Mouse (Mus musculus) embryonic facial prominence, embryonic 15.5 days (tissue): Measurements from ENCODE around the gene Gsg1l. TPM values are rescaled to one million over a fixed set of nuclear protein-coding genes. Genes with fewer than 3 reads are reported as not detected.

Experiments
- ATAC-seq: fragments of 200-750 bp; cut with Nextera tagmentation; 2 replicates; pipeline ENCODE4 v1.8.0; 2017; ENCODE audit warnings: low read depth, moderate TSS enrichment; ENCODE audit not compliant: insufficient number of reproducible peaks, low FRiP score, low TSS enrichment
- H3K27ac ChIP-seq: fragments of 300-500 bp; sonication (generic); replicated peaks from 2 replicates; pipeline ENCODE4 v1.5.1; 2015; ENCODE audit warnings: mild to moderate bottlenecking, inconsistent platforms
- H3K27me3 ChIP-seq: fragments of 300-500 bp; sonication (generic); 2 replicates; pipeline ENCODE4 v1.6.1; 2015; ENCODE audit warnings: inconsistent platforms
- H3K36me3 ChIP-seq: fragments of 300-500 bp; sonication (generic); 2 replicates; pipeline ENCODE4 v1.6.1; 2015; ENCODE audit warnings: mild to moderate bottlenecking, inconsistent platforms
- H3K4me1 ChIP-seq: fragments of 300-500 bp; sonication (generic); 2 replicates; pipeline ENCODE4 v1.6.1; 2015; ENCODE audit warnings: inconsistent platforms
- H3K4me2 ChIP-seq: fragments of 300-500 bp; sonication (generic); replicated peaks from 2 replicates; pipeline ENCODE4 v1.6.1; 2015; ENCODE audit warnings: mild to moderate bottlenecking, inconsistent platforms
- H3K4me3 ChIP-seq: fragments of 300-500 bp; sonication (generic); replicated peaks from 2 replicates; pipeline ENCODE4 v1.5.1; 2015; ENCODE audit warnings: mild to moderate bottlenecking, inconsistent platforms
- H3K9ac ChIP-seq: fragments of 300-500 bp; sonication (generic); 2 replicates; pipeline ENCODE4 v1.6.1; 2015; ENCODE audit warnings: inconsistent platforms
- H3K9me3 ChIP-seq: fragments of 300-500 bp; sonication (generic); replicated peaks from 2 replicates; pipeline ENCODE4 v1.6.1; 2016; ENCODE audit warnings: inconsistent platforms
- WGBS: fragments of 180-500 bp; shearing (Covaris S2); methylation state at CpG from one replicate; pipeline ENCODE4 v1.1.7; 2015; 5-methylcytosine and 5-hydroxymethylcytosine counted together
- polyA plus RNA-seq: library from polyadenylated mRNA; unstranded; fragments of >200 nt; fragmentation: Nextera tagmentation; extraction: Ambion mirVana; gene quantifications from 2 replicates; pipeline ENCODE4 v1.2.1, GENCODE M21; 2015

Gene Gsg1l
- polyA plus RNA-seq, 1 experiment from 2014 or later = 2.6 TPM

DNA sequence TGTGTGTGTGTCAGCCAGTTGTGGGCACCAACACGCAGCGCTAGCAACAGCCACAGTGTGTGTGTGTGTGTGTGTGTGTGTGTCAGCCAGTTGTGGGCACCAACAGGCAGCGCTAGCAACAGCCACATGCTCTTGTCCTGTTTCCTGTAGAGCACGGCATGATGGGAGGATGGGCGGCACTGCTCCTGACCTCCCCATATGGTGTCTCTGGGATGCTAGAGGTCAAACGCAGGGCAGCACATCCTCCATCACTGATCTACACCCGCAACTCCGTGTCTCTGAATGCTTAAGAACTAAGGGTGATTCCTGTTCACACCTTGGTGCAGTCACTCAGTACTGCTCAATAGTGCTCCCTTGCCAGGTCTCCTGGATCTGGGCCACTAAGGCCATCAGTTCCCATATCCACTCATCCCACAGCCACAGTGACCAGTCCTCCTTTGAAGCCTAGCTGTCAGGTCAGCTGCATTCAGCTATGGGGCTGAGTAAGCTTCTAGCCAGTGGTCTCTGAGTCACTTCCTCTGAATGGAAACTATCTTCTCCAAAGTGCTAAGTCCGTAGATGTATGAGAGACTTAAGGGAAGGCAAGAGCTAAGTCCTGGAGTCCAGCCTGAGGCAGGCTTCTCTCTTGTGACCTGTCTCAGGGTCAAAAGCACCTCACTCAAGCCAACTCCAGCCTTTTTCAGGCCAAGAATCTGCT is 15.2 kb upstream of the Gsg1l start:
- H3K4me3 ChIP-seq = no peak overlapping the region
- H3K4me2 ChIP-seq = no peak overlapping the region
- H3K27me3 ChIP-seq = no peaks in the 10 kb centered on the region
- peaks cover 41% of the 10 kb centered on the region for H3K36me3 ChIP-seq
- H3K4me1 ChIP-seq = no peaks in the 10 kb centered on the region
- H3K9me3 ChIP-seq = no peaks in the 10 kb centered on the region
- 80% methylated on average over 7 of the region's 9 CpGs for WGBS
- H3K27ac ChIP-seq = no peak overlapping the region
- H3K9ac ChIP-seq = no peak overlapping the region
- ATAC-seq = no peak

DNA sequence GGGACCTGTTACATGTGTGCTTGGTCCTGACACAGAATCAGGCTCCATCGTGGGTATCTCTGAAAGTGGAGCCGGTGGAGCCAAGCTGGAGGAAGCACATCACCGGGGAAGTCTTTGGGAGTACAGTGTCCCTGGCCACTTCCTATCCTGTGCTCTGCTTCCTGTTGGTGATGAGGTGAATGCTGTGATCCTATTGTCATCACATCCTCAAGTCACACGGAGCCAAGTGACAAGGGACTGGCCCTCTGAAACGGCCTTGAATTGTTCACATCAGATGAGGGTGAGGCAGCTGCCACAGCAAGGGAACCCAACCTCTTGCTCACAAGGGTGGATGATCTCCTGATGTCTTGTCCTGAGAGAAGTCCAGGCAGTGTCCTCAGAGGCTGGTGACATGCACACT is 14.4 kb upstream of the Gsg1l start:
- H3K9ac ChIP-seq = no peak overlapping the region
- H3K27me3 ChIP-seq = no peaks in the 10 kb centered on the region
- H3K4me1 ChIP-seq = no peaks in the 10 kb centered on the region
- ATAC-seq = no peak
- H3K4me3 ChIP-seq = no peak overlapping the region
- no peaks in the 10 kb centered on the region for H3K9me3 ChIP-seq
- WGBS = 76% methylated on average over 5 of the region's 5 CpGs
- peaks cover 33% of the 10 kb centered on the region for H3K36me3 ChIP-seq
- H3K27ac ChIP-seq = no peak overlapping the region
- H3K4me2 ChIP-seq = no peak overlapping the region

DNA sequence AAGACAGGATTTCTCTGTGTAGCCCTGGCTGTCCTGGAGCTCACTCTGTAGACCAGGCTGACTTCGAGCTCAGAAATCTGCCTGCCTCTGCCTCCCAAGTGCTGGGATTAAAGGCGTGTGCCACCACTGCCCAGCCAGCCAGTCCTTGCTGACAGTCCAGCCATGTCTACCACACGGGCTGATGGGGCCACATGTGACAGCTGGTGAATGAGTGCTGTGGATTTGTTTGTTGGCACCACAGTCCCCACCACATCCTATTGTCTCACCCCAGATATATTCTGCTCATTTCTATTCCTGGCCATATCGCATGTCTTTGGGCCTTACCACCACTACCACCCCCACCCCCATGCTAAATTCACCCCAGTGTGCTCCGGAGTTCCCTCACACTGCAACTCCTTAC is 12.5 kb upstream of the Gsg1l start:
- no peak for ATAC-seq
- Histone ChIP-seq H3K27me3 (no peaks in the 10 kb centered on the region), H3K4me3 (no peak overlapping the region), H3K4me1 (no peaks in the 10 kb centered on the region), H3K36me3 (peaks cover 16% of the 10 kb centered on the region), H3K4me2 (no peak overlapping the region), H3K9me3 (no peaks in the 10 kb centered on the region), H3K9ac (no peak overlapping the region), H3K27ac (no peak overlapping the region)
- 85% methylated on average over 5 of the region's 5 CpGs for WGBS

DNA sequence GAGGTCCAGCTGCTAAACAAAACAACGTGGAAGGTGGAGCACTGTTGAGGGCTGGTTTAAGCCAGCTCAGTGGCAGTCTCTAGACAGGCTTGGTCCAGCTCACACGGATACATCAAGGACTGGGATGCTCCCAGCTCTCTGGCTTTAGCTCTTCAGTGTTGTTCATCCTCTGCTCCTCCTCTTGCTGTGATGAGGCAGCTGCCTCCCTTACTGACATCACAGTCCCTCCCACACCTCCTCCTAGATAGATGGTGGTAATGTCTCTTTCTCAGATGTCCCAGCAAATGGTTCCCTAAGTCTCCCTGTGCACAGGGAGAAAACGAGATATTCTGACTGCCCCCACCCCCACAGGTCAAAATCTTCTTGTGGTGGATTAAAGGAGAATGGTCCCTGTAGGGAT is 11.0 kb upstream of the Gsg1l start:
- H3K4me3 ChIP-seq = no peak overlapping the region
- no peaks in the 10 kb centered on the region for H3K27me3 ChIP-seq
- no peaks in the 10 kb centered on the region for H3K4me1 ChIP-seq
- no peak overlapping the region for H3K9ac ChIP-seq
- no peak for ATAC-seq
- WGBS = 33% methylated on average over 3 of the region's 3 CpGs
- H3K27ac ChIP-seq = no peak overlapping the region
- H3K36me3 ChIP-seq = peaks cover 3% of the 10 kb centered on the region; the same call in 1 of the 2 replicates
- H3K9me3 ChIP-seq = no peaks in the 10 kb centered on the region
- no peak overlapping the region for H3K4me2 ChIP-seq

DNA sequence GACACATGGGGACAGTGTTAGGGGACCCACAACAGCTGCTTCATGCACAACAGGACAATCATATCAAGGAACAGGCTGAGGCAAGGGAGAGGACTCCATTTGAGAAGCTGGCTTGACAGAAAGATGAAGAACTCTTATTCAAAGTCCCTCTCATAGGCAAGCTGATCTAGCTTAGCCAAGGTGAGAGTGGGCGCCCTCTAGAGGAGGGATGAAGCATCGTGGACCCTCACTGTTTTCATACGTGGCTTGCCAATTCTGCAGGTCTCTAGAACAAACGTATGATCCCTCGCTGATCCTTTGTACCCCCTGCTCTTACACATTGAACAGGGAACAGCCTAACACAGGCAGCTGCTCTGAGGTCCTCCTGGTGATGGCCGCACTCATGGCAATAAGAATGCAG is 7.6 kb upstream of the Gsg1l start:
- no peak overlapping the region for H3K9ac ChIP-seq
- no peak overlapping the region for H3K27ac ChIP-seq
- no peaks in the 10 kb centered on the region for H3K36me3 ChIP-seq
- H3K27me3 ChIP-seq = peaks cover 11% of the 10 kb centered on the region
- H3K9me3 ChIP-seq = no peaks in the 10 kb centered on the region
- no peak for ATAC-seq
- no peak overlapping the region for H3K4me2 ChIP-seq
- no peak overlapping the region for H3K4me3 ChIP-seq
- WGBS = 19% methylated on average over 6 of the region's 6 CpGs
- H3K4me1 ChIP-seq = peaks cover 21% of the 10 kb centered on the region

DNA sequence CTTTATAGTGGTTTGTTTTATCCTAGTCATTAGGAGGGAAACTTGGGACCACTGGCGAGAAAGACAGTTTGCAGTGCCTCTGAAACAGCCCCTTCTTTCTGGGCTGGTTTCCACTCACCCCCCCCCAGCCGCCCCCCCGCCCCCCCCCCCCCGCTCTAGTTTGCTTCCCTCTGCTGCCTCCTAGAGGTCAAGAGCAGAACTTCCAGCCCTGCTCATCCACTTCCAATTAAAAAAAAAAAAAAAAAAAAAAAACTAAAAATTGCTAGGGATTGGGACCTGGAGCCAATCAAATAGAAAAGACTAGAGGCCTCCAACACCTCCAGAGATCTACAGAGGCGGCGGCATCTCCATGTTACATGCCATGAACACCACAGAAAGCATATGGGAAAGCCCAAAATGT is 5.9 kb upstream of the Gsg1l start:
- WGBS = 9% methylated on average over 6 of the region's 6 CpGs
- H3K9me3 ChIP-seq = no peaks in the 10 kb centered on the region
- no peak overlapping the region for H3K27ac ChIP-seq
- peaks cover 26% of the 10 kb centered on the region for H3K27me3 ChIP-seq
- no peaks in the 10 kb centered on the region for H3K36me3 ChIP-seq
- no peak for ATAC-seq
- H3K4me3 ChIP-seq = no peak overlapping the region
- no peak overlapping the region for H3K4me2 ChIP-seq
- H3K4me1 ChIP-seq = peaks cover 29% of the 10 kb centered on the region
- H3K9ac ChIP-seq = no peak overlapping the region

DNA sequence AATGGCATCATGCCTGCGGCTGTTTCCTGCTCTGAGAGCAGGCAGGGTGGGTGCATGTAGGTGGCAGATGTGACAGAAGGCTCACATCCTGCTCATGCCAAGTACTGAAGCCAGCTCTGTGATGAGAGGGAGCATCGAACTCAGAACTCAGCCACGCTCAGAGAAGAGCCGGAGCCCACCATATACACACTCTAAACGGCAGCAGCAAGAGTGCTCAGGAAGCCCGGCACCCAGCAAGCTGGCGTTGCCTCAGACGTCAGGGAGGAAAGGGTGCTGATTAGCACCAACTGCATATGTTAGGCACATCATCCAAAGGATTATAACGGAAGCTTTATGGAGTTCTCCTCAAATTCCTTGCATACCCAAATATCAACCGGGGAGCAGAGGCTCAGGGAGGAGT is 5.4 kb upstream of the Gsg1l start:
- H3K27ac ChIP-seq = no peak overlapping the region
- peaks cover 31% of the 10 kb centered on the region for H3K27me3 ChIP-seq
- peaks cover 30% of the 10 kb centered on the region for H3K4me1 ChIP-seq
- no peak for ATAC-seq
- H3K9me3 ChIP-seq = no peaks in the 10 kb centered on the region
- H3K36me3 ChIP-seq = no peaks in the 10 kb centered on the region
- 43% methylated on average over 10 of the region's 10 CpGs for WGBS
- no peak overlapping the region for H3K9ac ChIP-seq
- no peak overlapping the region for H3K4me3 ChIP-seq
- no peak overlapping the region for H3K4me2 ChIP-seq

DNA sequence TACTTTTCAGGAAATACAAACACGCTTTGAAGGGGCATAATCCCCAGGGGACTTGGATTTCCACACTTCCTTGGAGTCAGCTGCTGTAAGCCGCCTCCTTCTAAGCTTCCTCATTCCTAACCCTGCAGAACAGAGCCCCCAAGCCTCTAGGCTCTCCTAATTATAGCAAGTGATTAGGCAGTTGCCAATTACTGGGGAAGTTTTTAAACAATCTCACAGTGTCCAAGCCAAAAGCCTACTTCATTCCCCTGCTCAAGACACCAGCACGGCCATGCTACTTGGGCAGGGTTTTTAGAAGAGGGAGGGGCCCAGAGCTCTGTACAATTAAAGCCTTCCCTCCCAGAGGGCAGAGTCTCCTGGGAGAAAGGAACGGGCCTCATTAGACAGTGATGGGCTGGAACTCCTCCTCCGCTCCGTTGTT is 4.1 kb upstream of the Gsg1l start:
- no peaks in the 10 kb centered on the region for H3K36me3 ChIP-seq
- no peak overlapping the region for H3K9ac ChIP-seq
- ATAC-seq = peak; percentile 42
- H3K4me1 ChIP-seq = peaks cover 41% of the 10 kb centered on the region
- no peaks in the 10 kb centered on the region for H3K9me3 ChIP-seq
- peaks cover 44% of the 10 kb centered on the region for H3K27me3 ChIP-seq
- H3K4me3 ChIP-seq = no peak overlapping the region
- peak overlapping the region; percentile 19; the same call in 1 of the 2 replicates for H3K4me2 ChIP-seq
- H3K27ac ChIP-seq = no peak overlapping the region
- 12% methylated on average over 6 of the region's 6 CpGs for WGBS

DNA sequence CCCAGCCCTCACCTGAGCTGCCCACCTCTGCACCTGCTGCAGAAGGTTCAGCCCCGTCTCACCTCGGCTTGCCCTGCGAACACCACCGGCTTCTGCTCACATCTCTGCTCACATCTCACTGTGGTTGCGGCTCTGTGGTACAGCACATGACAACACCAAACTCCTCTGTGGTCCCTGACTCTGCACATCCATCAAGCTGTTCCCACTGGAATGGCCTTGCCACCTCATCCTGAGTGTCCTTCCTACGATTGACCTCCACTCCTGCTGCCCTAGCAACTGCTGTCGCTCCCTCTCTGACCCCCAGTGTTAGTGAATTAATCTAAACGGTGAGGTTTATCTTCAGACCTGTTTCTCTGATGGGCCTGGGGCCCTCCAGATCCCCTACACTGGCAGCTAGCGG is 2.9 kb upstream of the Gsg1l start:
- Histone ChIP-seq H3K4me2 (no peak overlapping the region), H3K36me3 (no peaks in the 10 kb centered on the region), H3K27ac (no peak overlapping the region), H3K9me3 (no peaks in the 10 kb centered on the region), H3K27me3 (peaks cover 56% of the 10 kb centered on the region), H3K4me3 (no peak overlapping the region), H3K9ac (no peak overlapping the region), H3K4me1 (peaks cover 47% of the 10 kb centered on the region)
- no peak for ATAC-seq
- 89% methylated on average over 9 of the region's 9 CpGs for WGBS

DNA sequence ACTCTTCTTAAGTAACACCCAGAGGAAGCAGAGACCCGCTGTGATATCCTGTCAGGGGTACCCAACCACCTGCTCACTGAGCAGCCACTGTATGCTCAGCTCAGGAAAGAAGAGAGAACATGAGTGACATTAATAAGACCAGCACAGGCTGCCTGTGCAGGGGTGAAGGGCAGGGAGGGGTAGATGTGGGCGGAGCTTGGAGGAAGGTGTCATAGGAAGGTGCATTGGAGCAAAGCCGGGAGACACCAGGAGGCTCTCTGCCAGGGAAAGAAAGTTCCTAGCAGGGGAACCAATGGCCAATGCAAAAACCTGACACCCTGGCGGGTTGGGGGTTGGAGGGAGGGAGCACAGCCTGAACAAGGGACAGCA is 1.8 kb upstream of the Gsg1l start:
- H3K4me3 ChIP-seq = no peak overlapping the region
- no peaks in the 10 kb centered on the region for H3K36me3 ChIP-seq
- no peak overlapping the region for H3K27ac ChIP-seq
- 18% methylated on average over 4 of the region's 4 CpGs for WGBS
- H3K9me3 ChIP-seq = no peaks in the 10 kb centered on the region
- no peak for ATAC-seq
- H3K9ac ChIP-seq = no peak overlapping the region
- H3K4me2 ChIP-seq = no peak overlapping the region
- peaks cover 66% of the 10 kb centered on the region for H3K27me3 ChIP-seq
- H3K4me1 ChIP-seq = peaks cover 47% of the 10 kb centered on the region

DNA sequence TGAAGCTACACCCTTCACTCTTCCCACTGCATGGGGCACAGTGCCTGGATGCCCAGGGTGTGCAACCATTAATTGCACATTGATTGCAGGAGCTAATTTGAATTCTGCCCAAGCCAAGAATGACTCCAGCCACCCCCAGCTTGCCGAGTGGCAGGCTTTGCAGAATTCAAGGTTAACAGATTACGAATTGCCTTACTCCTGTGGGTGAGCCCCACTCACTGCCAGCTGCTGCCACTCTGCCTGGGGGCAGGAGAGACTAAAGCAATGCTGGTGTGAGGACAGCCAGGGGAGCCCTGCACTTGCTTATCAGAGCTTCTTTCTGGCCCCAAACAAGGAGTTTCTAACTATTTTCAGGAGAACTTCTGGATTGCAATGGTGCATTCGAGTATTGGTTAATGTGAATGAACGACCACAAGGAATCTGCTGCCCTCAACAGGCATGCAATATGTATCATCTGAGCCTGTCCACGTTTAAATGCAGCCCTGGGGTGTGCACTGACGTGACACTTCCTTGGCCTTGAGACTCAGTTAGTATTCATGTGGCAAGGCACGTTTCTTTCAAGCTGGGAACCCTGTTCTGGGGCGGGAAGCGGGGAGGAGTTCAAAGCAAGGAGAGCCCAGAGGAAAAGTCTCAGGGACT is 1.2 kb upstream of the Gsg1l start:
- peaks cover 71% of the 10 kb centered on the region for H3K27me3 ChIP-seq
- 14% methylated on average over 9 of the region's 9 CpGs for WGBS
- peaks cover 47% of the 10 kb centered on the region for H3K4me1 ChIP-seq
- H3K4me2 ChIP-seq = no peak overlapping the region
- no peaks in the 10 kb centered on the region for H3K36me3 ChIP-seq
- H3K27ac ChIP-seq = no peak overlapping the region
- H3K9me3 ChIP-seq = no peaks in the 10 kb centered on the region
- ATAC-seq = no peak
- no peak overlapping the region for H3K4me3 ChIP-seq
- H3K9ac ChIP-seq = no peak overlapping the region
